Mouse (Mus musculus): Measurements from ENCODE around the gene Galnt18. TPM values are rescaled to one million over a fixed set of nuclear protein-coding genes. Genes with fewer than 3 reads are reported as not detected.

Galnt18 gene
- polyA plus RNA-seq, 1 experiment from 2014 or later, result 20.9 TPM

DNA sequence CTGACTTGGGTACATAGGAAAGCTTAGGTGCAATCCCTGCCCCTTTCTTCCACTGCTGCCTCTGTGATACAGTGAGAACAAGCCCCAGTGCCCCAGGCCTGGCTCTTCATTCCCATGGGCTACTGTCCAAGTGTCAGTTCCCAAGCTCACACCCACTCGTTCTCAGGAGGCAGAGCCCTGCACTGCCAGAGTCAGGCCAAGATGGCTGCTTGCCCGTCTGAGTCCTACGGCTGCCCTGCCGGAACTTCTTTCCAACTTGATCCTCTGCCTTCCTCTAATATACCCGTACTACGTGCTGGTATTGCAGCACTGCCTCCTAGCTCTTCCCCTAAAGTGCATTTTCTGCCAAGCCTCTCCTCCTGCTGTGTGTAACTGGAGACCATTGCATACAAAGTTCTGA lies 85.5 kb downstream of the Galnt18 start:
- Histone ChIP-seq H3K4me2 (ENCODE audit: low read length) (no peak overlapping the region), H3K36me3 (ENCODE audit: control insufficient read depth, insufficient read depth, low read length) (no peaks in the 10 kb centered on the region), H3K9ac (ENCODE audit: low read depth, low read length) (no peak overlapping the region), H3K9me3 (ENCODE audit: control insufficient read depth, low read length) (no peaks in the 10 kb centered on the region), H3K27me3 (replicated peaks; ENCODE audit: control insufficient read depth, insufficient read depth, low read length) (no peaks in the 10 kb centered on the region), H3K4me3 (ENCODE audit: low read length) (no peak overlapping the region), H3K27ac (ENCODE audit: low read depth, low read length) (0 out of 2 replicates have a peak overlapping the region, but pooled peaks have one; percentile 19), H3K4me1 (ENCODE audit: control insufficient read depth, insufficient read depth, low read depth, low read length) (peaks cover 8% of the 10 kb centered on the region; the same call in 1 of the 2 replicates)
- ATAC-seq, result peak; percentile 78
- WGBS, result 54% methylated on average over 6 of the region's 6 CpGs

DNA sequence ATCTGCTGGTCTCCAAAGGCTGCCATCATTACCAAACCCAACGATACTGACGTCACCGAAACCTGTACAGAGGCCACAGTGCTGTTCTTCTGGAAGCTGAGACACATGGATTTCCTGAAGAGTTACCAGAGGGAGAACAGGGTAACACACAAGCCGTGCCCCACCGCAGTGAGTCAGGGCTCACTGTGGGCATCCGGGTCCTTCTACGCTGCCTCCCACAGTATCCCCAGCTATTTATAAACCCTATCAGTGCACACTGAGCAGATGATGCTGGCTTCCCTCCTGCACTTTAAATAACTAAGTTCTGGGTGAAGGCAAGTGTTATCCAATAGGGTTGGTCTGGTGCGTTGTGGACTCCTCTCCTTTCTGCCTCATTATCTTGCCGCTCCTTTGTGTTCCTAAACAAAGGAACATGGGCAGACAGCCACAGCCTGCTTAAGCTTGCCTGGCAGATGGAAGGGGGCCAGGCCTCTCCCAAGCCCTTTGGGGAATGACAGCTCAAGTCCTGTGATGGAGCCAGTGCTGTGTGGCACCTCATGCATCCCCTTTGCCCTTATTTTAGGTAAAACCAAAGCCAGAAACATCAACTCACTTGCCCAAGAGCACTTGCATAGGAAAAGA lies 87.0 kb downstream of the Galnt18 start:
- Histone ChIP-seq H3K27ac (ENCODE audit: low read depth, low read length) (no peak overlapping the region), H3K4me3 (ENCODE audit: low read length) (no peak overlapping the region), H3K4me2 (ENCODE audit: low read length) (no peak overlapping the region), H3K36me3 (ENCODE audit: control insufficient read depth, insufficient read depth, low read length) (no peaks in the 10 kb centered on the region), H3K9ac (ENCODE audit: low read depth, low read length) (no peak overlapping the region), H3K27me3 (replicated peaks; ENCODE audit: control insufficient read depth, insufficient read depth, low read length) (no peaks in the 10 kb centered on the region), H3K4me1 (ENCODE audit: control insufficient read depth, insufficient read depth, low read depth, low read length) (peaks cover 8% of the 10 kb centered on the region; the same call in 1 of the 2 replicates), H3K9me3 (ENCODE audit: control insufficient read depth, low read length) (no peaks in the 10 kb centered on the region)
- WGBS, result 51% methylated on average over 9 of the region's 9 CpGs
- ATAC-seq, result peak; percentile 76

DNA sequence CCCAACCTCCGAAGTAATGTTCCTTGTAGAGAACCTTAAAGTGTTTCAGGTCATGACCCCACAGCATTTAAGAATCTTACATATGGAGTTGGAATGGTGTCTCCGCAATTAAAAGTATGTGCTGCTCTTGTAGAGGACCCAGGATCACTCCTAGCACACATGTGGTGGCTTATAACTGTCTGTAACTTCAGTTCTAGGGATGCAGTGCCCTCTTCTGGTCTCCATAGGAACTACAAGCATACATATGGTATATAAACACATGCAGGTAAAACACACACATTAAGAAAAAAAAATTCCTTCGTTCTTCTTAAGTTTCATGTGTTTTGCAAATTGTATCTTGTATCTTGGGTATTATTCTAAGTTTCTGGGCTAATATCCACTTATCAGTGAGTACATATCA lies 99.7 kb downstream of the Galnt18 start:
- Histone ChIP-seq H3K4me2 (ENCODE audit: low read length) (no peak overlapping the region), H3K4me3 (ENCODE audit: low read length) (no peak overlapping the region), H3K4me1 (ENCODE audit: control insufficient read depth, insufficient read depth, low read depth, low read length) (no peaks in the 10 kb centered on the region; the same call in 1 of the 2 replicates), H3K27me3 (replicated peaks; ENCODE audit: control insufficient read depth, insufficient read depth, low read length) (no peaks in the 10 kb centered on the region), H3K9me3 (ENCODE audit: control insufficient read depth, low read length) (no peaks in the 10 kb centered on the region), H3K36me3 (ENCODE audit: control insufficient read depth, insufficient read depth, low read length) (no peaks in the 10 kb centered on the region), H3K27ac (ENCODE audit: low read depth, low read length) (no peak overlapping the region), H3K9ac (ENCODE audit: low read depth, low read length) (no peak overlapping the region)
- ATAC-seq, result no peak
- 94% methylated on average over 3 of the region's 3 CpGs for WGBS

DNA sequence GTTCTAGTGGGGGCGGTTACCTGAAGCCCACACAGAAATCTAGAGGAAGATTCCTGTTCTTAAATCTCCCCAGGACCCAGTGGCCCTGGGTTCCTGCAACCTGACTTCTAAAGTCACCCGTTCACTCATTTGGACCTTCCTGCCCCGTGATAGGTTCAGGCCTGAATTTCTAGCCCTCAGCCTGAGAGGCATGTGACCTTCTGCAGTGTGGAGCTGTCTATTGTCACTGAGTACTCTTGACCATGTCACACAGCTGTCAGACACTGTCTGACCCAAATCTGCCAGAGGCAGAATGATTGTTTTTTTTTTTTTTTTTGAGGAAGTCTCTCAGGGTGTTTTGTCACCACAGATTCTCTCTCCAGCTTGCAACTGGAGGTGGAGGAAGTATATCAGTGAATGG lies 103.3 kb downstream of the Galnt18 start:
- 86% methylated on average over 3 of the region's 3 CpGs for WGBS
- no peak overlapping the region for H3K27ac ChIP-seq (ENCODE audit: low read depth, low read length)
- no peak for ATAC-seq

GRCm38 (mm10) chr7:111672467-111672866 lies 107.3 kb downstream of the Galnt18 start:
- H3K4me3 ChIP-seq (ENCODE audit: low read length), result no peak overlapping the region
- H3K36me3 ChIP-seq (ENCODE audit: control insufficient read depth, insufficient read depth, low read length), result no peaks in the 10 kb centered on the region
- H3K4me2 ChIP-seq (ENCODE audit: low read length), result no peak overlapping the region
- H3K9ac ChIP-seq (ENCODE audit: low read depth, low read length), result no peak overlapping the region
- peaks cover 4% of the 10 kb centered on the region; the same call in 1 of the 2 replicates for H3K4me1 ChIP-seq (ENCODE audit: control insufficient read depth, insufficient read depth, low read depth, low read length)
- no peaks in the 10 kb centered on the region for H3K9me3 ChIP-seq (ENCODE audit: control insufficient read depth, low read length)
- no peaks in the 10 kb centered on the region for H3K27me3 ChIP-seq (replicated peaks; ENCODE audit: control insufficient read depth, insufficient read depth, low read length)
- WGBS, result 32% methylated on average over 4 of the region's 4 CpGs
- no peak overlapping the region; the same call in 1 of the 2 replicates for H3K27ac ChIP-seq (ENCODE audit: low read depth, low read length)
- peak; percentile 52; the same call in 1 of the 2 replicates for ATAC-seq

More for the DNA sequence above, 103.3 kb downstream of the Galnt18 start:
- no peak overlapping the region for H3K4me2 ChIP-seq (ENCODE audit: low read length)
- H3K4me1 ChIP-seq (ENCODE audit: control insufficient read depth, insufficient read depth, low read depth, low read length), result peaks cover 4% of the 10 kb centered on the region; the same call in 1 of the 2 replicates
- no peaks in the 10 kb centered on the region for H3K9me3 ChIP-seq (ENCODE audit: control insufficient read depth, low read length)
- H3K4me3 ChIP-seq (ENCODE audit: low read length), result no peak overlapping the region
- no peaks in the 10 kb centered on the region for H3K27me3 ChIP-seq (replicated peaks; ENCODE audit: control insufficient read depth, insufficient read depth, low read length)
- H3K9ac ChIP-seq (ENCODE audit: low read depth, low read length), result no peak overlapping the region
- no peaks in the 10 kb centered on the region for H3K36me3 ChIP-seq (ENCODE audit: control insufficient read depth, insufficient read depth, low read length)

DNA sequence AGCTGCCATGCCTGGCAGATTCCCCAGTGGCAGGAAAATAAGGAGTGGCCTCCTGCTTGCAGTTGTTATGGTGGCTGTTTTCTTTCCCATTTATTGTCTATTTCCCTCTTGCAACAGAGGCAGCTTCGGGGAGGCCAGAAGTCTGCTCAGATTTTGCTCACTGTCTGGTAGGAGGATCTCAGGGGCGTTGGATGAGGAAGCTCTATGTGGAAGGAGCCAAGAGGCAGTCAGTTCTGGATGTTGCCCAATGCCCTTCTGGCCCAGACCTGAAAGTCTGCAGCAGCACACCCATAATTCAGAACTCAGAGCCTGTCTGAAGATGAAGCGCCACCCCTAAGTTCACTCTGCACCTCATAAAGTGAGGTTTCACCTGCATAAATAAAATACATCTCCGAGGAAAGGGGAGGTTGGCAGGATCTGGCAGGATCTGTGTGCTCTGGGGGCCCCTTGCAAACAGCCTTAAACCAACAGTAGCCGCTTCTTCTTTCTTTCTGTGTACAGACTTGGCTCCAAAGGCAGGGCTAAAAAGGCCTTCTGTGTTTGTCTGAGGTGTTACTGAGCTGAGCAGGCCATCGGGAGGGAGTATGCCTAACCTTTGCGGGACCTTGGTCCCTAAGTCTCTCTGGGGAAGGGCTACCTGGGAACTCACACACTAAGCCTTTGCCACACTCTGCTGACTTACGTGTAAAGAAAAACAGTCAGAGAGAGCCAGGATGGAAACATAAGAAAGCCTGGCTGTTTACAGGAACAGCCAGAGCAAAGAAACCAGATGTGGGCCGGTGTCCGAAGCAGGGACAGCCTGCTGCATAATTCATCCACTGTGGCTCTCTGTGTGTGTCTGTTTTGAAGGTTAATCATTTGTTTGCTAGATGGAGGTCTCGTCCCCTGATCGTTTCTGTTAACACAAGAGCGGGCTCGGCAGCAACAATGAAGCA lies 116.4 kb downstream of the Galnt18 start:
- WGBS, result 57% methylated on average over 14 of the region's 14 CpGs
- Histone ChIP-seq H3K9me3 (ENCODE audit: control insufficient read depth, low read length) (no peaks in the 10 kb centered on the region), H3K4me3 (ENCODE audit: low read length) (no peak overlapping the region), H3K36me3 (ENCODE audit: control insufficient read depth, insufficient read depth, low read length) (no peaks in the 10 kb centered on the region), H3K4me1 (ENCODE audit: control insufficient read depth, insufficient read depth, low read depth, low read length) (peaks cover 12% of the 10 kb centered on the region), H3K27ac (ENCODE audit: low read depth, low read length) (peak overlapping the region; percentile 9; the same call in 1 of the 2 replicates), H3K4me2 (ENCODE audit: low read length) (no peak overlapping the region), H3K9ac (ENCODE audit: low read depth, low read length) (peak overlapping the region; percentile 8; the same call in 1 of the 2 replicates), H3K27me3 (replicated peaks; ENCODE audit: control insufficient read depth, insufficient read depth, low read length) (no peaks in the 10 kb centered on the region)
- 0 out of 2 replicates have a peak, but pooled peaks have one; percentile 28 for ATAC-seq

GRCm38 (mm10) chr7:111658579-111658978 lies 121.2 kb downstream of the Galnt18 start:
- no peak for ATAC-seq
- Histone ChIP-seq H3K9ac (ENCODE audit: low read depth, low read length) (no peak overlapping the region), H3K9me3 (ENCODE audit: control insufficient read depth, low read length) (no peaks in the 10 kb centered on the region), H3K27me3 (replicated peaks; ENCODE audit: control insufficient read depth, insufficient read depth, low read length) (no peaks in the 10 kb centered on the region; the same call in 1 of the 2 replicates), H3K4me2 (ENCODE audit: low read length) (no peak overlapping the region), H3K36me3 (ENCODE audit: control insufficient read depth, insufficient read depth, low read length) (no peaks in the 10 kb centered on the region), H3K4me1 (ENCODE audit: control insufficient read depth, insufficient read depth, low read depth, low read length) (peaks cover 12% of the 10 kb centered on the region), H3K27ac (ENCODE audit: low read depth, low read length) (no peak overlapping the region), H3K4me3 (ENCODE audit: low read length) (no peak overlapping the region)
- 80% methylated on average over 4 of the region's 4 CpGs for WGBS

DNA sequence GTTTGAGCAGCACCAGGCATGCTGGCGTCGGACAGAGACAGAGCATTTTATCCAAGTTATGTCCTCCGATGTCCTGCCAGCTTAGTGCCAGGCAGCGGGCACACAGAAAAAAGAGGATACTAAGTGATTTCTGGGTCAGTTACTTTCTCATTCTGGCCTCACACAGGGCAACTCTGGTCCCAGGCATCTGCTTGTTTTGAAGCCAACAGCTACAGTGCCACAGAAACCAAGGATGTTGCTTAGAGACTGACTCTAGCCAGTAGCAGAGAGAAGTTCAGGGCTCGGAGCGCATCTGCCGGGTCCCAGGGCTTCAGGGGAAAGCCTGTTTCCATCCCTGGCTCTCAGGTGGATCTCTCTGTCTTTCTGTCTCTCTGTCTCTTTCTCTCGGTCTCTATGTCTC lies 124.8 kb downstream of the Galnt18 start:
- ATAC-seq, result peak; percentile 56; the same call in 1 of the 2 replicates
- Histone ChIP-seq H3K27ac (ENCODE audit: low read depth, low read length) (no peak overlapping the region), H3K27me3 (replicated peaks; ENCODE audit: control insufficient read depth, insufficient read depth, low read length) (no peaks in the 10 kb centered on the region; the same call in 1 of the 2 replicates), H3K9me3 (ENCODE audit: control insufficient read depth, low read length) (no peaks in the 10 kb centered on the region), H3K9ac (ENCODE audit: low read depth, low read length) (no peak overlapping the region), H3K36me3 (ENCODE audit: control insufficient read depth, insufficient read depth, low read length) (no peaks in the 10 kb centered on the region), H3K4me2 (ENCODE audit: low read length) (no peak overlapping the region), H3K4me1 (ENCODE audit: control insufficient read depth, insufficient read depth, low read depth, low read length) (peaks cover 3% of the 10 kb centered on the region; the same call in 1 of the 2 replicates), H3K4me3 (ENCODE audit: low read length) (no peak overlapping the region)
- 73% methylated on average over 8 of the region's 8 CpGs for WGBS

GRCm38 (mm10) chr7:111654526-111654925 lies 125.3 kb downstream of the Galnt18 start:
- H3K9ac ChIP-seq (ENCODE audit: low read depth, low read length), result no peak overlapping the region
- peaks cover 3% of the 10 kb centered on the region; the same call in 1 of the 2 replicates for H3K4me1 ChIP-seq (ENCODE audit: control insufficient read depth, insufficient read depth, low read depth, low read length)
- ATAC-seq, result no peak
- H3K4me2 ChIP-seq (ENCODE audit: low read length), result no peak overlapping the region
- H3K36me3 ChIP-seq (ENCODE audit: control insufficient read depth, insufficient read depth, low read length), result no peaks in the 10 kb centered on the region
- no peak overlapping the region for H3K4me3 ChIP-seq (ENCODE audit: low read length)
- peak overlapping the region; percentile 42; the same call in 1 of the 2 replicates for H3K27ac ChIP-seq (ENCODE audit: low read depth, low read length)
- H3K9me3 ChIP-seq (ENCODE audit: control insufficient read depth, low read length), result no peaks in the 10 kb centered on the region
- no peaks in the 10 kb centered on the region; the same call in 1 of the 2 replicates for H3K27me3 ChIP-seq (replicated peaks; ENCODE audit: control insufficient read depth, insufficient read depth, low read length)
